Mouse (Mus musculus) G1E (cell line): ENCODE data around the gene Gm28047. TPM values are rescaled to one million over a fixed set of nuclear protein-coding genes. Genes with fewer than 3 reads are reported as not detected.

ENCODE experiments used
- ATAC-seq: 2 replicates; pipeline ENCODE4 v1.8.0; 2016; ENCODE audit warnings: mild to moderate bottlenecking; ENCODE audit not compliant: insufficient number of reproducible peaks, poor library complexity, low FRiP score, severe bottlenecking; ENCODE audit errors: extremely low read depth
- DNase-seq: peaks from one replicate; pipeline ENCODE4 v3.0.0; 2012; ENCODE audit warnings: low spot score
- H3K27me3 ChIP-seq: 2 replicates; pipeline ENCODE4 v1.6.1; 2012; ENCODE audit warnings: mild to moderate bottlenecking, low read length, inconsistent platforms; ENCODE audit not compliant: insufficient read depth
- H3K36me3 ChIP-seq: replicated peaks from 2 replicates; pipeline ENCODE3; 2012; ENCODE audit warnings: mild to moderate bottlenecking, inconsistent platforms
- H3K4me1 ChIP-seq: 2 replicates; pipeline ENCODE4 v1.6.1; 2012; ENCODE audit warnings: low read depth, low read length, inconsistent platforms, mixed read lengths; ENCODE audit not compliant: insufficient read depth
- H3K4me3 ChIP-seq: 2 replicates; pipeline ENCODE4 v1.5.1; 2012; ENCODE audit warnings: low read depth, mild to moderate bottlenecking, inconsistent platforms, low read length, moderate library complexity, mixed read lengths
- H3K9me3 ChIP-seq: replicated peaks from 2 replicates; pipeline ENCODE4 v1.6.1; 2012; ENCODE audit warnings: inconsistent platforms
- CTCF ChIP-seq: IDR thresholded peaks from 2 replicates; pipeline ENCODE4 v1.5.1; 2012; ENCODE audit warnings: low read depth, low read length, inconsistent platforms, mixed read lengths
- GATA1 ChIP-seq: IDR thresholded peaks from 2 replicates; pipeline ENCODE4 v1.6.1; 2012; ENCODE audit warnings: borderline replicate concordance, low read length, inconsistent platforms, mixed read lengths
- GATA2 ChIP-seq: IDR thresholded peaks from 2 replicates; pipeline ENCODE4 v1.6.1; 2012; ENCODE audit warnings: low read depth, low read length, inconsistent platforms, borderline replicate concordance
- POLR2AphosphoS5 ChIP-seq: IDR thresholded peaks from 2 replicates; pipeline ENCODE4 v1.6.1; 2012; ENCODE audit warnings: low read depth, low read length, inconsistent platforms; ENCODE audit not compliant: insufficient replicate concordance
- TAL1 ChIP-seq: conservative IDR thresholded peaks from 2 replicates; pipeline ENCODE4 v1.6.1; 2012; ENCODE audit warnings: low read depth, low read length, inconsistent platforms, mixed read lengths
- polyA plus RNA-seq: library from polyadenylated mRNA; stranded (reverse); fragments of >175 nt; gene quantifications from 2 replicates; pipeline ENCODE4 v1.2.3, GENCODE M21; 2012
- total RNA-seq, 2 experiments: library from RNA; stranded (forward) in 1 of 2; stranded (reverse) in 1 of 2; fragments of 200-1000 nt in 1 of 2; fragments of >200 nt in 1 of 2; fragmentation: Nextera tagmentation in 1 of 2; gene quantifications; 2 replicates each; pipeline ENCODE4 v1.2.3; 2014 to 2017

The Gm28047 gene
- total and polyA plus RNA-seq, 3 experiments = not detected

GRCm38 (mm10) chr15:102508336-102508735 lies 116.5 kb downstream of the Gm28047 start:
- H3K4me1 ChIP-seq = peaks cover 37% of the 10 kb centered on the region

GRCm38 (mm10) chr15:102507561-102507960 lies 117.3 kb downstream of the Gm28047 start:
- Histone ChIP-seq H3K4me1 (peaks cover 37% of the 10 kb centered on the region), H3K27me3 (peaks cover 23% of the 10 kb centered on the region), H3K36me3 (peaks cover 38% of the 10 kb centered on the region), H3K9me3 (no peaks in the 10 kb centered on the region), H3K4me3 (no peak overlapping the region)
- DNase-seq (no peak), ATAC-seq (no peak)
- TF ChIP-seq POLR2AphosphoS5 (no peak), GATA1 (no peak), GATA2 (no peak), CTCF (no peak), TAL1 (no peak)

More at GRCm38 (mm10) chr15:102508336-102508735, 116.5 kb downstream of the Gm28047 start:
- no peak for TF ChIP-seq TAL1
- H3K9me3 ChIP-seq = no peaks in the 10 kb centered on the region
- peaks cover 23% of the 10 kb centered on the region for H3K27me3 ChIP-seq
- H3K4me3 ChIP-seq = no peak overlapping the region
- no peak for DNase-seq
- peaks cover 30% of the 10 kb centered on the region for H3K36me3 ChIP-seq
- ATAC-seq = no peak

- Histone ChIP-seq H3K27me3 (peaks cover 16% of the 10 kb centered on the region), H3K4me3 (no peak overlapping the region), H3K36me3 (peaks cover 44% of the 10 kb centered on the region), H3K4me1 (peaks cover 41% of the 10 kb centered on the region), H3K9me3 (no peaks in the 10 kb centered on the region)
- no peak for TF ChIP-seq GATA1
- TF ChIP-seq POLR2AphosphoS5 = no peak
- no peak for TF ChIP-seq CTCF
- TF ChIP-seq GATA2 = no peak
- TF ChIP-seq TAL1 = no peak
- no peak for ATAC-seq
- DNase-seq = no peak
Measured at GRCm38 (mm10) chr15:102506864-102507263, 118.0 kb downstream of the Gm28047 start.

GRCm38 (mm10) chr15:102506464-102506830 lies 118.4 kb downstream of the Gm28047 start:
- Histone ChIP-seq H3K27me3 (peaks cover 12% of the 10 kb centered on the region; the same call in 1 of the 2 replicates), H3K4me1 (peaks cover 42% of the 10 kb centered on the region), H3K36me3 (peaks cover 49% of the 10 kb centered on the region), H3K9me3 (no peaks in the 10 kb centered on the region), H3K4me3 (no peak overlapping the region)
- TF ChIP-seq TAL1 = no peak
- no peak for TF ChIP-seq CTCF
- TF ChIP-seq GATA2 = no peak
- no peak for TF ChIP-seq POLR2AphosphoS5
- no peak for TF ChIP-seq GATA1
- DNase-seq (no peak), ATAC-seq (no peak)

GRCm38 (mm10) chr15:102505770-102506463 lies 119.0 kb downstream of the Gm28047 start:
- Histone ChIP-seq H3K27me3 (peaks cover 8% of the 10 kb centered on the region; the same call in 1 of the 2 replicates), H3K9me3 (no peaks in the 10 kb centered on the region), H3K4me3 (no peak overlapping the region), H3K36me3 (peaks cover 54% of the 10 kb centered on the region), H3K4me1 (peaks cover 43% of the 10 kb centered on the region)
- TF ChIP-seq POLR2AphosphoS5 = no peak
- TF ChIP-seq CTCF = no peak
- TF ChIP-seq GATA2 = no peak
- TF ChIP-seq TAL1 = no peak
- no peak for TF ChIP-seq GATA1
- ATAC-seq (no peak), DNase-seq (no peak)

GRCm38 (mm10) chr15:102505073-102505769 lies 119.6 kb downstream of the Gm28047 start:
- ATAC-seq = no peak
- Histone ChIP-seq H3K4me1 (peaks cover 42% of the 10 kb centered on the region), H3K27me3 (0 out of 2 replicates have a peak, but pooled peaks cover 2% of the 10 kb centered on the region), H3K9me3 (no peaks in the 10 kb centered on the region), H3K4me3 (no peak overlapping the region), H3K36me3 (peaks cover 61% of the 10 kb centered on the region)
- TF ChIP-seq TAL1 (no peak), CTCF (no peak), GATA1 (no peak), POLR2AphosphoS5 (no peak), GATA2 (no peak)
- no peak for DNase-seq
